Mouse (Mus musculus): ENCODE measurements around the gene Fbp2.
A peak's percentile ranks its signal among the peaks of the same experiment; 100 is the strongest.
"Not testable (repeated sequence)": the region's sequence is repeated elsewhere in the genome, so short reads cannot be mapped to it uniquely, and the experiment has no call there.

Fbp2 gene

GRCm38 (mm10) chr13:62863771-62864170 is 5.5 kb upstream of the Fbp2 start:
- DNase-seq (ENCODE audit: extremely low spot score) = no peak

- no peak for DNase-seq (ENCODE audit: extremely low spot score)
These were observed 4.7 kb upstream of the Fbp2 start for GRCm38 (mm10) chr13:62862875-62863274.

- DNase-seq (ENCODE audit: extremely low spot score) = no peak
These were observed 1.8 kb upstream of the Fbp2 start for GRCm38 (mm10) chr13:62860068-62860467.

- not testable (repeated sequence) for DNase-seq (ENCODE audit: extremely low spot score)
These were observed 1.0 kb upstream of the Fbp2 start for GRCm38 (mm10) chr13:62859251-62859650.

- DNase-seq (ENCODE audit: extremely low spot score) = no peak
These were observed 1.4 kb downstream of the Fbp2 start for GRCm38 (mm10) chr13:62856850-62857249.

GRCm38 (mm10) chr13:62856305-62856675 is 1.9 kb downstream of the Fbp2 start:
- DNase-seq (ENCODE audit: extremely low spot score) = peak; percentile 89

GRCm38 (mm10) chr13:62855396-62856304 is 2.6 kb downstream of the Fbp2 start:
- no peak for DNase-seq (ENCODE audit: extremely low spot score)

GRCm38 (mm10) chr13:62854666-62855065 is 3.6 kb downstream of the Fbp2 start:
- peak; percentile 74 for DNase-seq (ENCODE audit: extremely low spot score)

- DNase-seq (ENCODE audit: extremely low spot score) = no peak
These were observed 24.9 kb downstream of the Fbp2 start for GRCm38 (mm10) chr13:62833341-62833740.

- no peak for DNase-seq (ENCODE audit: extremely low spot score)
These were observed 26.0 kb downstream of the Fbp2 start for GRCm38 (mm10) chr13:62832239-62832638.

GRCm38 (mm10) chr13:62815705-62816104 is 42.5 kb downstream of the Fbp2 start:
- DNase-seq (ENCODE audit: extremely low spot score) = not testable (repeated sequence)

GRCm38 (mm10) chr13:62812713-62813112 is 45.5 kb downstream of the Fbp2 start:
- peak; percentile 8 for DNase-seq (ENCODE audit: extremely low spot score)

GRCm38 (mm10) chr13:62807981-62808380 is 50.2 kb downstream of the Fbp2 start:
- DNase-seq (ENCODE audit: extremely low spot score) = not testable (repeated sequence)
